Mouse (Mus musculus) NIH3T3 (cell line): ENCODE results near the gene Fbxo42.

Experiments
- DNase-seq: peaks from one replicate; pipeline ENCODE4 v3.0.0-alpha.2; 2012; ENCODE audit warnings: low read depth

Fbxo42 gene

DNA sequence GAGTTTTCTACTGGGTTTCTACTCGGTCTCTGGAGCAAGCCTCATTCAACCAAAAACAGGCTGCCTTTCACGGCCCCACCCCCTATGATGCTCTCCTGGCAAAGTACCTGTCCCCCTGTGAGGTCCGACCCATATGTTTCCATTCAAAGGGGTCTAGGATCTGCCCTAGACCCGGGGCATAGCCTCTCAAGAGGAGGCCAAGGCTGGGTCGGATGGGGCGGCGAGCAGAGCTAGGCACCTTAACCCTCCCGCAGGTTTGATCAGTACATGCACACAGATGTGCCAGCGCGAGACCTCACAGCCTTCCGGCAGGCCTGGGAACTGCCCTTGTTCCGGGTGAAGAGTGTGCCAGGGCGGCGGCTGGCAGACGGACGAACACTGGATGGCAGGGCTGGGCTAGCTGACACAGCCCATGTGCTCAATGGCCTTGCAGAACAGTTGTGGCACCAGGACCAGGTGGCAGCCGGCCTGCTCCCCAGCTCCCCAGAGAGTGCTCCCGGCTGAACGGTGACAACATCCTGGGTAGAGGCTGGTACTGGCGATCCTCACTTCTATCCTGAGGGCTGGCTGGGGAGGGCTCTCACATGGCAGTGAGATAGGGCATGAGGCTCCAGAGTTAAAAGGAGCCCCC lies 72.0 kb downstream of the Fbxo42 start:
- no peak for DNase-seq

GRCm38 (mm10) chr4:141221848-141222247 lies 74.1 kb downstream of the Fbxo42 start:
- no peak for DNase-seq

GRCm38 (mm10) chr4:141222752-141223151 lies 75.0 kb downstream of the Fbxo42 start:
- DNase-seq = no peak

- DNase-seq = no peak
Measured at GRCm38 (mm10) chr4:141228687-141229086, 81.0 kb downstream of the Fbxo42 start.

DNA sequence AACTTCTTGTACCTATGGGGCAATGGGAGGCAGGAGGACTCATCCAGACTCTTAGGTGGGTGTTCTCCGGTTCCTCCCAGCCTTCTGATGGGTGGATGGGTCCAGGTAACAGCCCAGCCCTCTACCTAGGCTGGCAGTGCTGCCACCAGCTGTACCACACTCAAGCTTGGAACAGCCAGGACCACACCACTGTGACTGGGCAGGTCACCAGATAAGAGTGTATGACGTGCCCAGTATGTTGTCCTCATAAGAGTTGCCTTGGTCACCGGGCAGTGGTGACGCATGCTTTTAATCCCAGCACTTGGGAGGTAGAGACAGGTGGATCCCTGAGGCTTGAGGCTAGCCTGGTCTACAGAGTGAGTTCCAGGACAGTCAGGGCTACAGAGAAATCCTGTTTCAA lies 85.5 kb downstream of the Fbxo42 start:
- DNase-seq = no peak

GRCm38 (mm10) chr4:141235537-141236111 lies 87.9 kb downstream of the Fbxo42 start:
- peak; percentile 50 for DNase-seq

DNA sequence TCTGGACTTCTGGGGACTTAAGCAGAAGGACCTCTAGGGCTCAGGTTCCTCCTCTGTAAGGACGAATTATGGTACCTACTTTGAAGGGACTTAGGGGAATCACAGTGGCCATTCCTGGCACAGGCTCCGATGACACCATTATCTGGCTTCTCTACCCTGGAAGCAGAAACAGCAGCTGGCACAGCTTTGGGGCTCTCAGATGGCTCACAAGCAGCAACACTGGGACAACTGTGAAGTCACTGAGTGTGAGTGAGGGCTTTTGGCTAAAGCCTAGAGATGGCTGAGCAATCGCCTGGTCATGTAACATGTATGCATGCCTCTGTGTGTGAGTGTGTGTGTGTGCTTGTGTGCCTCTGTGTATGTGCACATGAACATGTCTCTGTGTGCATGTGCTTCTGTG lies 89.1 kb downstream of the Fbxo42 start:
- no peak for DNase-seq

DNA sequence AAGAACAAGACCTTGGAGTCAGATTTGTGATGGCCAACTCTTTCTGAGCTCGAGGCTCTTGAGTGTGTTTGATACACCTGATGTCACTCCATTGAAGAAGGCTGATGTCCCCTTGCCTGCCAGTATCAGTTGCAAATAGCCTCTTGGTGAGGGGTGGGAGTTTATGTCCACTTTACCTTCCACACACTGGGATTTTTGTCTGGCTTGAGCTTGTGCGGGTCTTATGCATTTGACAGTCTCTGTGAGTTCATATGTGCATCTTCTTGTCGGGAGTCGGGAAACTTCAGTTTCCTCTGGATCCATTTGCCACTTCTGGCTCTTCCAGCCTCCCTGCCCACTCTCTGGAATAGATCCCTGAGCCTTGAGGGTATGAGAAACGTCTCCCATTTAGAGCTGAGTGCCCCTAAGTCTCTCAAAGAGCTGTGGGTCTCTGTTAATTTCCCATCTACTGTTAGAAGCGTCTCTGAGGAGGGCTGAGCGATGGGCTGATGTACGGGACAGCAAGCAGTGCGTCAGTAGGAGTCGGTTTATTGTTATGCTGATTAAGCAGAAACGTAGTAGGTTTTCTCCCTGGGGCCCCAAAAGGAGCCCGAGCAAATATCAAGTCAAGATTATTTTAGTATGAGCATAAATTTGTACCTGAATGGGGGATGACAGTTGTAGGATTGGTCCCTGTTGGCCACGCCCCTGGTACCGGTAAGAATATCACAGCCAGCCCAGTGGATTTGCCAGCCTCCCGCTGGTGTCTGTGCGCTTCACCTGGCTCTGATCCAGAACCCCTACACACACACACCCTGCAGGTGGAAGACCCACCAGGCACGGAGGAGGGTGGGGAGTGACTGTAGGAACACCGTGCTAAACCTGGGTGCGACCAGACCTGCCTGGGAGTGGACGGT lies 91.0 kb downstream of the Fbxo42 start:
- no peak for DNase-seq

DNA sequence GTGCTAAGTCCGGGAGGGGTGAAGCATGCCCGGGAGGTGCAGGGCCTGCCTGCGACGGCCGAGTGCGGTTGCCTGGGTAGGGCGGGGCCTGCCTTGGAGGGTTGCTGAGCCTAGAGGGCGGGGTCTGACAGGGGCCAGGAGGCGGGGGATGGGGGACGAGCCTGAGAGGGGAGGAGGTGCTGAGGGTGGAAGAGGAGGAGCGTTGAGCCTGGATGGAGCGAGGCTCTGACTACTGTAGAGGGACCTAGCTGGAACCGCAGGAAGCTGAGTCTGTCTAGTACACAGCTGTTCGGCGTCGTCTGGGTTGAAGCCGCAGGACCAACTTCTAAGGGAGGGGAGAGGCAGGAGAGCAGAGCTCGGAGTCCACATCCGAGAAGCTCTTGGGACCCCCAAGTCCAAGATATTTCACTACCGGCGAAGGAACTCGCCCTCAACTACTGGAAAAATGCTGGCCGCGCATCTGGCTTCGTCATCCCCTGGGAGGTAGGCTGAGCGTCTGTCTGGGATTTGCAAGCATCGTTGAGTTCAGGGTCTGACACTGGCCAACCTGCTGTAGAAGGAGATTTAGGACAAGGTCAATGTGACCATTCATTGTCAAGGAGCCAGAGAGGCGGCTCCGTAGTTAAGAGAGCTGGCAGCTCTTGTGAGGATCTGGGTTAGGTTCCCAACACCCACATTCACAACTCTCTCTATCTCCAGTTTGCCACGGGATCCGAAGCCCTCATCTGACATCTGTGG lies 91.8 kb downstream of the Fbxo42 start, which contains the start of gene Arhgef19:
Gene Arhgef19 (plus strand): TSS at position 112 of the 738 bp plus-strand sequence.
- peak; percentile 77 for DNase-seq

DNA sequence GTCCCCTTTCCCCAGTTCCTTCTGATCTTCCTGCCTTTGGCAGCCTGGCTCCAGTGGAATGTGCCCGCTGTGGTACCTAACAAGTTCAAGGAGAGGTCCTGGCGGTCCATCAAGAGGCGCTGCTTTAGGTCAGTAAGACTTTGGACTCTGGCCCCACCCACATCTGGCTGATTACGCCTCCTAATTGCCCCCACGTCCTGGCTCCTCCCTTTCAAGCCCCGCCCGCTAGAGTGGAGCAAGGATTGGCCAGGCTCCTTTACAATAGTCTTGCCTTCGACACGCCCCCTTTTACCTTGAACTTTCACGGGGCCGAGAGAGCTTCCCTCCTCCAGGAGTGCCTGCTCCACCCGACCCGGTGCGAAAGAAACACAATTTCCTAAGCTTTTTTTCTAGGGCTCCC lies 92.9 kb downstream of the Fbxo42 start:
- no peak for DNase-seq

- DNase-seq = no peak
Measured at GRCm38 (mm10) chr4:141241861-141242260, 94.1 kb downstream of the Fbxo42 start.

GRCm38 (mm10) chr4:141242651-141243241 lies 95.0 kb downstream of the Fbxo42 start:
- DNase-seq = peak; percentile 14

DNA sequence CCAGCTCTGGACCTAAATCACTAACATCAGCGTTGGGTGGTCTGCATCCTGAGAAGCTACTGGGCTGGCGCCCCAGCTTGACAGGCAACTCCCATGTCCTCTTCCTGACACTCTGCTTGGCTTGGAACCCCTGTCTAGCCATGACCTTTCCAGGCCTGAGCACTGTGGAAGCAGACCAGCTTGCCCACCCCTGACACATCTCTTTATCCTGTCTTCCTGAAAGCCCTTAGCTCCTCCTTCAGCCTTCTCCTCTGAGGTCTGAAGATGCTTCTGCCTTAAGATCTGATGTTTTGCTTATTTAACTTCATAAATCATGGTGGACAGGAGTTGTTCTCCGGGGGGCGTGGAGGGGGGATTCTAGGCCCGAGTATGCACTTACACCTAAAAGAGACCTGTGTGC lies 95.9 kb downstream of the Fbxo42 start:
- DNase-seq = no peak

DNA sequence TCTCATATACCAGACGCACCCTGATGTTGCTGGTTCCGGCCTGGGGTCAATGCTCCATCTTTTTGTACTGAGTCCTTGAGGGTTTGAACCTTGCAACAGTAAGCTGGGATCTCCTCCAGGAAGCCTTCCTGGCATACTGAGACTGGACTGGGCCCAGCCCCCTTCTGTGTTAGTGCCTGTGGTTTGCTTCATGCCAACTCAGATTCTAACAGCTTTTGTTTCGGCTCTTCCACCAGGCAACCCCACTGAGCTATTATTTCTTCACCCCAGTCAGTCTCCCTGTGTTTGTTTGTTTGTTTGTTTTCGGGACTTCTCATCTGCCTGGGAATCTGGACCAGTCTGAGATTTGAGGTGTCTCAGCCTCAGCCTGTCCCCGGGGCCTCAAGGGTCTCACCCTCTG lies 96.7 kb downstream of the Fbxo42 start:
- peak; percentile 77 for DNase-seq

- DNase-seq = peak; percentile 84
Measured at GRCm38 (mm10) chr4:141244931-141245425, 97.3 kb downstream of the Fbxo42 start.

- peak; percentile 55 for DNase-seq
Measured at GRCm38 (mm10) chr4:141246089-141246997, 98.6 kb downstream of the Fbxo42 start.

DNA sequence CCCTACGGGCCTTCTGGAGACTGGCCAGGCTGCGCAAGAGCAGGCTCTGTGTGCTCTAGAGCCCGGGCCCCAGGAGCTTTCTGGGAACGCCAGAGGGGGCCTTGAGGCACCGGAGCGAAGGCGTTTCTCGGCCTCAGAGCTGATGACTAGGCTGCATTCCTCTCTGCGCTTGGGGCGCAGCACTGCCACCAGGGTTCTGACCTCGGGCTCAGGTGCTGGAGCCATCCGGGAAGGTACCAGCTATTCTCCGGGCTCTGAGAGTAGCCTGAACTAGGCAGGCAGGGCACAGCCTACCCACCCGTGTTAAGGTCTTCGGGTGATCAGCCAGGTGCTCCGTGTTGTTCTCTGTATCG lies 99.3 kb downstream of the Fbxo42 start:
- DNase-seq = no peak

GRCm38 (mm10) chr4:141247776-141248613 lies 100.3 kb downstream of the Fbxo42 start:
- DNase-seq = no peak

DNA sequence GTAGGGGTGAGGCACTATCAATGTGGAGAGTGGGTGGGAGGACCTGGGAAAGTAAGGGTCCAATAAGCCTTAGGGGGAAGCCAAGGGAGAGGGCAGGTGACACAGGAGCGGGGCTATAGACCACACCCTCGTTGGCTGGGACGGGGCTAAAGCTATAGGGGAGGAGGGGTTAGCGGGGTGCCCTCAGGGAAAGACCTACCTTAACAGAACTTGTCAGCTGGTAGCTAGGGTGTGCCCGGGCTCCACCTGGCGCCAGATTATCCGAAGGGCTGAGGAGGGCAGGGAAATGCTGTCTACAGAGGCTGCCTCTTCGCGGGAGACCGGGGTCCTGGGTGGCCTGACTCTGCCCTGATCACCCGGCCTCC lies 100.9 kb downstream of the Fbxo42 start:
- DNase-seq = no peak

DNA sequence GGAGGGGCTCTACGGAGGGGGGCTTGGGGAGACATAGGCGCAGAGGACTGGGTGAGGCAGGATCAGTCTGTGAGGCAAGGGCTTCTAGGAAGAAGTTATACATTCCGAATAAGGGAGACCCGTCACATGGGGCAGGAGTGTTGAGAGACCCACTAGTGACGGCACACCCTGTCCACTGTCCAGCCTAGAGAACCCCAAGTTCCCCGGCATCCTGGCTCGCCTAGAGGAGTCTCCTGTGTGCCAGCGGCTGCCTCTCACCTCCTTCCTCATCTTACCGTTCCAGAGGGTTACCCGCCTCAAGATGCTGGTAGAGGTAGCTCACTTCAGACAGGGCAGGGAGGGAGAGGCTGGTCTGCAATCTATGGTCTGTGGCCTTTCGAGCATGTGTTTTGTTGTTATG lies 101.7 kb downstream of the Fbxo42 start:
- DNase-seq = no peak
